Mouse (Mus musculus): ENCODE measurements around the gene Pgf. TPM values are rescaled to one million over a fixed set of nuclear protein-coding genes. Genes with fewer than 3 reads are reported as not detected.

The Pgf gene
- polyA plus RNA-seq, 1 experiment from 2014 or later = 21.8 TPM

DNA sequence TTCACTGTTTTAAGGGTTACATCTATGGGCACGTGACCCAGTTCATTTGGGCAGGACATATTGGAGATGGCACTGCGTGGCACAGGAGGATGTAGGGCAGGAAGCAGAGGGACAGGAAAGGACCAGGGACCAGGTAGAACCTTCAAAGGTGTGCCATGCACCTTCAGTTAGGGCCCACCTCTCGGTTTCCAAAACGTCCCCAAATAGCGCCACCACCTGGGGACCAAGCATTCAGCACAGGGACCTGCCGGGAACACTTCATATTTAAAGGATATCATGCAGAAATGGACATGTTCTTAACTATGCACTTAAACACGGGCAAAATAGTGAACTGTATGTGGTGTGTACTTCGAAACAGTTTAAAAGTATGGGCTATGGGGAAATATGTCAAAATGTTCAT lies 26.5 kb upstream of the Pgf start:
- no peaks in the 10 kb centered on the region for H3K9me3 ChIP-seq (ENCODE audit: control insufficient read depth, low read depth, low read length)
- H3K27me3 ChIP-seq (ENCODE audit: control insufficient read depth, insufficient read depth, low read length) = no peaks in the 10 kb centered on the region
- H3K4me2 ChIP-seq (replicated peaks; ENCODE audit: low read depth, low read length) = no peak overlapping the region
- no peak for ATAC-seq (ENCODE audit: insufficient number of reproducible peaks, insufficient read depth, low FRiP score, low read depth)
- H3K4me1 ChIP-seq (ENCODE audit: control insufficient read depth, insufficient read depth, low read length) = peaks cover 12% of the 10 kb centered on the region
- H3K36me3 ChIP-seq (ENCODE audit: control insufficient read depth, insufficient read depth, low read length) = no peaks in the 10 kb centered on the region
- no peak overlapping the region for H3K9ac ChIP-seq (replicated peaks; ENCODE audit: low read depth, low read length)
- 49% methylated on average over 8 of the region's 8 CpGs for WGBS
- H3K4me3 ChIP-seq (ENCODE audit: low read depth, low read length) = no peak overlapping the region
- no peak overlapping the region for H3K27ac ChIP-seq (ENCODE audit: low read length)

DNA sequence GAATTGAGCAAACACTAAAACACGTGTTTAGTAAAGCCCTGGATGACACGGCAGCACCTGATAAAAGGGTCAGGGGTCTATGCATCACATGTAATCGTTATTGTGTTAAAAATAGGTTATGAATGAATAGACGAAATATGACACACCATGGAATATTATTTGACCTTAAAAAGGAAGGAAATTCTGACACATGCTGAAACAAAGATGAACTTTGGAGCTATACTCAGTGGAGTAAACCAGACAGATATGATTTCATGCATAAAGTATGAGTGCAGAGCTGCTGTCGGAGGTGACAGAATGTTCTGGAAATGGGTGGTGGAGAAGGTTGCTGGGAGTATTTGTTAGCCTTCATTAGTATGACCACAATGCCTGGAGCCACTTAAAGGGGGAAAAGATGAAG lies 26.1 kb upstream of the Pgf start:
- Histone ChIP-seq H3K36me3 (ENCODE audit: control insufficient read depth, insufficient read depth, low read length) (no peaks in the 10 kb centered on the region), H3K27me3 (ENCODE audit: control insufficient read depth, insufficient read depth, low read length) (no peaks in the 10 kb centered on the region), H3K27ac (ENCODE audit: low read length) (no peak overlapping the region), H3K4me1 (ENCODE audit: control insufficient read depth, insufficient read depth, low read length) (peaks cover 12% of the 10 kb centered on the region), H3K9me3 (ENCODE audit: control insufficient read depth, low read depth, low read length) (no peaks in the 10 kb centered on the region), H3K4me3 (ENCODE audit: low read depth, low read length) (no peak overlapping the region), H3K9ac (replicated peaks; ENCODE audit: low read depth, low read length) (no peak overlapping the region), H3K4me2 (replicated peaks; ENCODE audit: low read depth, low read length) (no peak overlapping the region)
- WGBS = 70% methylated on average over 5 of the region's 5 CpGs
- ATAC-seq (ENCODE audit: insufficient number of reproducible peaks, insufficient read depth, low FRiP score, low read depth) = no peak

DNA sequence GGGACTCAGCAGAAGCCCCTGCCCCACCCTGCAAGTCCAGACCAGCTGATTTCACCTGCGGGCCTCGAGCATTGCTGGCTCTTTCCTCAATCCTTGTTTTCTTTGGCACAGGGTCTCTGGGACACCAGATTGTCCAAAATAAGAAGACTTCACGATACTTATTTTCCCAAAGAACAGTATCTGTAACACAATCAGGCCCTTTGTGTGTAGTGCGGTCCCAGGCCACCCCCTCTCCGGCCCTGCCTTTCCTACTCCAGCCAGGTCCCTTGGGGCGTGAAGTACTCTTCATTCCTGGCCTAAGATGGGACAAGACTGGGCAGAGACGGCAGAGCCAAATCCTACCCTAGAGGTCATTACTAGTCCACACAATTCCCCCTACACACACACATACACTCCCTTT lies 24.6 kb upstream of the Pgf start:
- ATAC-seq (ENCODE audit: insufficient number of reproducible peaks, insufficient read depth, low FRiP score, low read depth) = no peak
- WGBS = 89% methylated on average over 7 of the region's 7 CpGs
- H3K9me3 ChIP-seq (ENCODE audit: control insufficient read depth, low read depth, low read length) = no peaks in the 10 kb centered on the region
- no peak overlapping the region for H3K27ac ChIP-seq (ENCODE audit: low read length)
- H3K9ac ChIP-seq (replicated peaks; ENCODE audit: low read depth, low read length) = no peak overlapping the region
- H3K27me3 ChIP-seq (ENCODE audit: control insufficient read depth, insufficient read depth, low read length) = no peaks in the 10 kb centered on the region
- no peak overlapping the region for H3K4me2 ChIP-seq (replicated peaks; ENCODE audit: low read depth, low read length)
- no peak overlapping the region for H3K4me3 ChIP-seq (ENCODE audit: low read depth, low read length)
- H3K4me1 ChIP-seq (ENCODE audit: control insufficient read depth, insufficient read depth, low read length) = peaks cover 26% of the 10 kb centered on the region
- no peaks in the 10 kb centered on the region for H3K36me3 ChIP-seq (ENCODE audit: control insufficient read depth, insufficient read depth, low read length)

DNA sequence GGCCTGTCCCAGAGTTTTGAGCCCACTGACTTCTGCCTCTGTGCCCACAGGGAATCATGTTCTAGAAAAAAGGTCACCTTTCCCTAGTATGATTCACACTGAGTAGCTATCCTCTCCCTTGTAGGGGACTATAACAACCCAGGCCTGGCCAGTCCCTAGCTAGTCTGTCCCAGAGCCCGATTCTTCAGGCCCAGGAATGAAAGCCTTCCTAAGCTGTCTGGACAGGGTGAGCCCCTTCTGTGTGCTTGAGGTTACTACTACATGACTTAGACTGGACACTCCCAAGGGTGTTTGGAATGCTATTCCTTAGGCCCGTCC lies 24.2 kb upstream of the Pgf start:
- H3K36me3 ChIP-seq (ENCODE audit: control insufficient read depth, insufficient read depth, low read length) = no peaks in the 10 kb centered on the region
- no peak overlapping the region for H3K4me3 ChIP-seq (ENCODE audit: low read depth, low read length)
- ATAC-seq (ENCODE audit: insufficient number of reproducible peaks, insufficient read depth, low FRiP score, low read depth) = no peak
- H3K4me2 ChIP-seq (replicated peaks; ENCODE audit: low read depth, low read length) = no peak overlapping the region
- H3K9me3 ChIP-seq (ENCODE audit: control insufficient read depth, low read depth, low read length) = no peaks in the 10 kb centered on the region
- H3K4me1 ChIP-seq (ENCODE audit: control insufficient read depth, insufficient read depth, low read length) = peaks cover 26% of the 10 kb centered on the region
- no peaks in the 10 kb centered on the region for H3K27me3 ChIP-seq (ENCODE audit: control insufficient read depth, insufficient read depth, low read length)
- H3K9ac ChIP-seq (replicated peaks; ENCODE audit: low read depth, low read length) = no peak overlapping the region
- 87% methylated on average over 2 of the region's 2 CpGs for WGBS
- no peak overlapping the region for H3K27ac ChIP-seq (ENCODE audit: low read length)

DNA sequence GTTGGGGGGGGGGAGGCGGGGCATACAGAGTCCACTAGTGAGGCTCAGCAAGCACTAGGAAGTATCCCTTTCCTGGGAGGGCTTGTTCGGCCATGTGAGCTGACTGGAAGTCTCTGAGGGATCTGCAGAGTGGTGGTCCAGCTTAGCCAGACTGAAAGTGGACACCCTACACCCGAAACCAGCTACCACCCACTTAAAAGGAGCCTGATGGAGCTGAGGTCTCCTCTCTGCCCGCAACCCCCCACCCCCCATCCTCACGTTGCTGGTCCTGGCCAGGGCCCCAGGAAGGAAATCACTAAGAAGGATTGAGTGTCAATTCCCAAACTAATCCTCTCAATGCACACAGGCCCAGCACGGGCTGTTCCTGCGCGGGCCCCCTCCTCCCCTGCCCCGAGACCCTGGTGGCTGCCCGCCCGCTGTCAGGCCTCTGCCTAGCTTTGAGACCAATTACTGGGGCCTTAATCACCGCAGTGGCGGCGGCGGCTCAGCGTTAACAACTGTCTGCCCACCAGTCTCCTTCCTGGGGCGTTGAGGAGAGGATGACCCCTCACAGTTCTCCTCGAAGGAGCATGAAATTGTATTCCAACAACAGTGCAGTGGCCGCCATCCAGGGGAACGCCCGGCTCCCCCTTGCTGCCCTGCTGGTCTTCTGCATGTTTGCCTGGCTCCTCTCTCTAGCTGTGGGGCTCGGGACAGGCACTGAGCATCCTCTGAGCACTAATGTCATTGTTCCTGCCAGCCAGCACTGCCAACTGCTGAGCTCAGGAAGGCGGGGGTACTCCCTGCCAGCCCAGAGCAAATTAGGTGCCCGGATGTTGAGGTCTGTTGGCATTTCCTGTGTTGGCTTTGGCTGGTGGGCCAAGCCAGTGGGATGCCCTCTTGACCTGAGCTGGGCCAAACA lies 23.6 kb upstream of the Pgf start:
- peak overlapping the region; percentile 33; the same call in 1 of the 2 replicates for H3K27ac ChIP-seq (ENCODE audit: low read length)
- no peaks in the 10 kb centered on the region for H3K36me3 ChIP-seq (ENCODE audit: control insufficient read depth, insufficient read depth, low read length)
- no peaks in the 10 kb centered on the region for H3K27me3 ChIP-seq (ENCODE audit: control insufficient read depth, insufficient read depth, low read length)
- H3K4me1 ChIP-seq (ENCODE audit: control insufficient read depth, insufficient read depth, low read length) = peaks cover 26% of the 10 kb centered on the region
- ATAC-seq (ENCODE audit: insufficient number of reproducible peaks, insufficient read depth, low FRiP score, low read depth) = no peak
- no peak overlapping the region for H3K4me2 ChIP-seq (replicated peaks; ENCODE audit: low read depth, low read length)
- H3K9me3 ChIP-seq (ENCODE audit: control insufficient read depth, low read depth, low read length) = no peaks in the 10 kb centered on the region
- H3K4me3 ChIP-seq (ENCODE audit: low read depth, low read length) = no peak overlapping the region
- no peak overlapping the region for H3K9ac ChIP-seq (replicated peaks; ENCODE audit: low read depth, low read length)
- 22% methylated on average over 24 of the region's 24 CpGs for WGBS

DNA sequence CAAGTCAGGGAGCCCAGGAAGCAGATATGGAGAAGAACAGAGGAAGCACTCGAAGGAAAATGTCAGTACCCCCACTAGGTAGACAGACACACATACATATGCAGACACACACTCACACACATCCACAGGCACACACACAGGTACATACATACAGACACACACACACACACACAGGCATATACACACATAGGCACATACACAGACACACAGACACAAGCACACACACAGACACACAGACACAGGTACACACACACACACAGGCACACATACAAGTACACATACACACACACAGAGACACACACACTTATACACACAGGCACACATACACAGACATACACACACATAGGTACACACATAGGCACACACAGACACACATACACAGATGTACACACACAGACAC lies 22.4 kb upstream of the Pgf start:
- Histone ChIP-seq H3K4me3 (ENCODE audit: low read depth, low read length) (no peak overlapping the region), H3K36me3 (ENCODE audit: control insufficient read depth, insufficient read depth, low read length) (no peaks in the 10 kb centered on the region), H3K9ac (replicated peaks; ENCODE audit: low read depth, low read length) (no peak overlapping the region), H3K4me1 (ENCODE audit: control insufficient read depth, insufficient read depth, low read length) (peaks cover 30% of the 10 kb centered on the region), H3K27me3 (ENCODE audit: control insufficient read depth, insufficient read depth, low read length) (no peaks in the 10 kb centered on the region), H3K27ac (ENCODE audit: low read length) (no peak overlapping the region), H3K4me2 (replicated peaks; ENCODE audit: low read depth, low read length) (no peak overlapping the region), H3K9me3 (ENCODE audit: control insufficient read depth, low read depth, low read length) (no peaks in the 10 kb centered on the region)
- WGBS = 80% methylated on average over 1 of the region's 1 CpGs
- no peak for ATAC-seq (ENCODE audit: insufficient number of reproducible peaks, insufficient read depth, low FRiP score, low read depth)

DNA sequence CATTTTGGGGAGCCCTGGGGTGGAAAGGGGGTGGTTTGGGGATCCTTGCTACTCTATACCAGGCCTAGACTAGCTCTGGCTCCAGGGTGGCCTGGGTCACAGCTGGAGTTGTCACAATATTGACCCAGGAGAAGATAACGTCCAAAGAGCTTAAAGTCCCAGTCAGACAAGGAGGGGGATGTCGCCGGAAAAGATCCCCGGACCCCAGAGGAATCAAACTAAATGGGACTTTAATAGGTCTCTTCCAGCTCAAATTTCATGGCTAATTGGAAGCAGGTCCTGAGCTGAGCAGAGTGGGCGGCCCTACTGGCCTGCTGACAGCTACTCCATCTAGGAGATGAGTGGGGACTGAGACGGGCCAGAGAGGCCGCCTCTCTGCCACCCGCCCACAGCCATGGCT lies 20.3 kb upstream of the Pgf start:
- Histone ChIP-seq H3K4me1 (ENCODE audit: control insufficient read depth, insufficient read depth, low read length) (peaks cover 45% of the 10 kb centered on the region), H3K9me3 (ENCODE audit: control insufficient read depth, low read depth, low read length) (no peaks in the 10 kb centered on the region), H3K27me3 (ENCODE audit: control insufficient read depth, insufficient read depth, low read length) (no peaks in the 10 kb centered on the region), H3K4me3 (ENCODE audit: low read depth, low read length) (no peak overlapping the region), H3K27ac (ENCODE audit: low read length) (no peak overlapping the region; the same call in 1 of the 2 replicates), H3K9ac (replicated peaks; ENCODE audit: low read depth, low read length) (no peak overlapping the region), H3K4me2 (replicated peaks; ENCODE audit: low read depth, low read length) (no peak overlapping the region), H3K36me3 (ENCODE audit: control insufficient read depth, insufficient read depth, low read length) (no peaks in the 10 kb centered on the region)
- no peak for ATAC-seq (ENCODE audit: insufficient number of reproducible peaks, insufficient read depth, low FRiP score, low read depth)
- 23% methylated on average over 8 of the region's 8 CpGs for WGBS

DNA sequence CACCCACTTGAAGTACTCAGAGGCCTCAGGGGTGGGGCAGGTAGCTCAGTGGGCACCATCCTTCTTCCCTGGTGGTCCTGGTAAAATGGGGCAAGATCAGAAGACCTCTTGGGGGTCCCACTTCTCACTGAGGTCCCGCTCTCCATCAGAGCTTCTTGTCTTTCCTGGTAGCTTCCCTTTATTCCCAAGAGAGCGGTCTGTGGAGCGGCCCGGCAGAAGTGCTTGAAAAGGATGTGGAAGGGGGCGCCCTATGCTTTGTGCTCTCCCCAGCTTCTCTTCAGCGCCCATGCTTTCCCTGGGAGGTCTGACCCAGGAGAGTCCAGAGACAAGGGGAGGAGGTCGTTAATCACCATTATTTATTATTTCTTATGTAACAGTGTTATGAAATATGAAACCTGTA lies 19.8 kb upstream of the Pgf start:
- H3K4me1 ChIP-seq (ENCODE audit: control insufficient read depth, insufficient read depth, low read length) = peaks cover 50% of the 10 kb centered on the region
- peak overlapping the region; percentile 2; the same call in 1 of the 2 replicates for H3K27ac ChIP-seq (ENCODE audit: low read length)
- no peaks in the 10 kb centered on the region for H3K36me3 ChIP-seq (ENCODE audit: control insufficient read depth, insufficient read depth, low read length)
- no peak overlapping the region for H3K4me3 ChIP-seq (ENCODE audit: low read depth, low read length)
- H3K4me2 ChIP-seq (replicated peaks; ENCODE audit: low read depth, low read length) = no peak overlapping the region
- ATAC-seq (ENCODE audit: insufficient number of reproducible peaks, insufficient read depth, low FRiP score, low read depth) = no peak
- H3K27me3 ChIP-seq (ENCODE audit: control insufficient read depth, insufficient read depth, low read length) = no peaks in the 10 kb centered on the region
- 50% methylated on average over 7 of the region's 7 CpGs for WGBS
- H3K9me3 ChIP-seq (ENCODE audit: control insufficient read depth, low read depth, low read length) = no peaks in the 10 kb centered on the region
- H3K9ac ChIP-seq (replicated peaks; ENCODE audit: low read depth, low read length) = no peak overlapping the region

DNA sequence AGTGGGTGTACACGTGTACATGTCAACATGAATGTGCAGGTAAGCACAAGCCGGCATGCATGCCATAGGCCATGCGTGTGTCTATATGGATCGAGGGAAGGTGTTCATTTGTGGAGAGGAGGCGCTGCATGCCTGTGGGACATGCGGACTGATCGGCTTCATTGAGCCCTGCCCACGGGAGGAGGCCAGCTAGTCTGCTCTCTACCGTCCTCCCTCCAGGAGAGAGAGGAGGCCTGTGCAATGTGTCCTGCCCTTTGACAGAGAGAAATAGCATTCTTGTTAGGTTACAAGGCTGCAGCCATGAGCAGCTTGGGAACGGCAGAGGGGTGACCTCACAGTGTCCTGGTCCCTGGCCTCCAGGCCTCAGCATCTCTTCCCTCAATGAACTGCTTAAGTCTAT lies 18.6 kb upstream of the Pgf start:
- Histone ChIP-seq H3K9ac (replicated peaks; ENCODE audit: low read depth, low read length) (no peak overlapping the region), H3K4me2 (replicated peaks; ENCODE audit: low read depth, low read length) (no peak overlapping the region), H3K27ac (ENCODE audit: low read length) (no peak overlapping the region), H3K4me3 (ENCODE audit: low read depth, low read length) (no peak overlapping the region), H3K9me3 (ENCODE audit: control insufficient read depth, low read depth, low read length) (no peaks in the 10 kb centered on the region), H3K4me1 (ENCODE audit: control insufficient read depth, insufficient read depth, low read length) (peaks cover 47% of the 10 kb centered on the region), H3K27me3 (ENCODE audit: control insufficient read depth, insufficient read depth, low read length) (no peaks in the 10 kb centered on the region), H3K36me3 (ENCODE audit: control insufficient read depth, insufficient read depth, low read length) (no peaks in the 10 kb centered on the region)
- ATAC-seq (ENCODE audit: insufficient number of reproducible peaks, insufficient read depth, low FRiP score, low read depth) = no peak
- WGBS = 72% methylated on average over 10 of the region's 10 CpGs
